Mouse (Mus musculus) adrenal gland, postnatal 14 days (tissue): Measurements from ENCODE around the gene Runx1. TPM values are rescaled to one million over a fixed set of nuclear protein-coding genes. Genes with fewer than 3 reads are reported as not detected.

Experiments used
- DNase-seq: peaks from one replicate; pipeline ENCODE4 v3.0.0; 2021; ENCODE audit warnings: mixed read lengths
- total RNA-seq: library from RNA; stranded (reverse); gene quantifications from 2 replicates; pipeline ENCODE4 v1.2.3, GENCODE M21; 2021

Gene Runx1
- total RNA-seq, 1 experiment from 2014 or later = 4.7 TPM

DNA sequence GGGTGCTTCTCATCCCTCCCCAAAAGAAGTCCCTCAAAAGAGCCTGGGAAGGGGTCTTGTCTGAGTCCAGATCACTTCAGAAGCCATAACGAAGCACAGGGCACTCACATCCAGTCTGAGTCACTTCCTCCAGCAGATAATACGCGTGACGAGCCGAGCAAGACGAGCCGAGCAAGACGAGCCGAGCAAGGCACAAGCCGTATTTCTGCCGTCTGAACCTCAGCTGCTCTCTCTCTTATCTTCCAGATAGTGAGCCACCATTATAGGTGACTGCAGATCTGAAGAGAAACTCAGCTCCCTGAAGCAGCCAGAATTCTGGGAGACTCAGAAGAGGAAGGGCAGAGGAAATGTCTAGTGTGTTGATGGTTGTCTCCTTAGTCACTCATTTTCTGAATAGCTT is 273.1 kb downstream of the Runx1 start:
- no peak for DNase-seq

DNA sequence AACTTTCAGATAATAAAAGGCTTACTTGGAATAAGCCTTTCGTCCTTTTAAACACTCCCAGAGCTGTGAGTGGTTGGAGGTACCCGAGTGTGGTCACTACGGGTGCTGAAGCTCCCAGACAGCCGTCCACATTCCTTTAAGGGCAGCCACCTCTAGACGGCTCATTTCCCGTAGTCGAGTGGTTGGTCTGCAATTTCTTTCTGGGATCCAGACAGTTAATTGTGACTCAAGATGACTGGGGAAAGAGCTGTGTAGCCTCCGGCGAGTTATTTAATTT is 273.9 kb downstream of the Runx1 start:
- DNase-seq = no peak
